Mouse (Mus musculus): ENCODE measurements around the gene Pf4.

Gene Pf4

GRCm38 (mm10) chr5:90771880-90772653, at the start of gene Pf4:
TSS of gene Pf4 (plus strand) at chr5:90772435.
- DNase-seq (ENCODE audit: low spot score in 2 of 2), result no peak

DNA sequence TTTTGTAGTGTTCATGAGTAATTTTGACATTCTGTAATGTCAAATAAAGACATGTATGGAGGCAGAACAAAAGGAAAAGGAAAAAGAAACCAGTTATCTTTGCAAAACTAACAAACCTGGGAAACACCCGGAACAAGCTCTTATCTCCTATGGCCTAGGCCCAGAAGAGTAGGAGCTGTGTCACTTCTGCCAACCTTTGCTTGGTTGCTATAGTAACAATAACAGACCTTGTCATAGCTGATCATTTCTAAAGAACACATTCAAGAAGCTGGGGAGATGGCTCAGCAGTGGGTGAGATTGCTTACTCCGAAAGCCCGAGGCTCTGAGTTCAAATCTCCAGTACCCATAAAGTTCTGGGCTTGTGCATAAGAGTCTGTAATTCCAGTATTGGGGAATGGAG, 49.6 kb upstream of the Pf4 start:
- DNase-seq (ENCODE audit: low spot score in 2 of 2), result no peak

- no peak for DNase-seq (ENCODE audit: low spot score in 2 of 2)
Observed at GRCm38 (mm10) chr5:90728254-90728653, 44.0 kb upstream of the Pf4 start.

DNA sequence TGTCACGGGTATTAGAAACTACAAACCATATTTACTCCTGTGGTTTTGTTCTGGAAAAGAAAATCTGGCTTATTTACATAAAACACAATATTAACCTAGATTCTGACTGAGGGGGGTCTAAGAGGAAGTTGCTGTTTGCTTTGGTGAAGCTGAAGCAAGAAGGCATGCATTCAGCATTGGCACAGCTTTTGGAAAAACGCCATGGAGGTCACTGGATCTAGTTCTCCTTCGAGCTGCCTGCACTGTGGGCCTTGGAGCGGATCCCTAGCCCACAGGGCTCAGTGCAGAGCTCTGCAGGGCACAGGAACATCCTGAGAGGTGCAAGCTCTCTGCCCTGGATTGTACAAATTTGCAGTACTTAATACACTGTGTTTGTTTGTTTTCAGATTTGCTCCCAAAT, 40.8 kb upstream of the Pf4 start:
- no peak for DNase-seq (ENCODE audit: low spot score in 2 of 2)

DNA sequence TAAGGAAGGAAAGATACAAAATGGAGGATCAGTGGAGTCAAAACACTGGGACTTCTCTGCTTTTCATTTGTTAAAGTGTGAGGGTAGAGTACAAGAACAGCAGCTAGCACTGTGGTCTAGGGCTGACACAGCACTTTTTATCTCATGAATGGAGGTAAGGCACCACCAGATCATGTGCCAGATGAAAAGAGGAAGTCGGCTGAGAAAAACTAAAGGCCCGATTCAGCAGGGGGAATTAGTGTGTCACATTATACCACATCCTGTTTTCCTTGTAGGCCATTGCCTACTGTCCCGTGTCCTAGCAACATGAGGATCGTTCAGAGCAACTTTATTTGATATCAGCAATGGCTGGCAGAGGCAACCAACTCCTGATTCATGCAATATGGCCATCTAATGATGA, 30.2 kb upstream of the Pf4 start:
- DNase-seq (ENCODE audit: low spot score in 2 of 2), result peak; percentile 47 to 59

- DNase-seq (ENCODE audit: low spot score in 2 of 2), result no peak
Observed at GRCm38 (mm10) chr5:90753934-90754333, 18.3 kb upstream of the Pf4 start.

DNA sequence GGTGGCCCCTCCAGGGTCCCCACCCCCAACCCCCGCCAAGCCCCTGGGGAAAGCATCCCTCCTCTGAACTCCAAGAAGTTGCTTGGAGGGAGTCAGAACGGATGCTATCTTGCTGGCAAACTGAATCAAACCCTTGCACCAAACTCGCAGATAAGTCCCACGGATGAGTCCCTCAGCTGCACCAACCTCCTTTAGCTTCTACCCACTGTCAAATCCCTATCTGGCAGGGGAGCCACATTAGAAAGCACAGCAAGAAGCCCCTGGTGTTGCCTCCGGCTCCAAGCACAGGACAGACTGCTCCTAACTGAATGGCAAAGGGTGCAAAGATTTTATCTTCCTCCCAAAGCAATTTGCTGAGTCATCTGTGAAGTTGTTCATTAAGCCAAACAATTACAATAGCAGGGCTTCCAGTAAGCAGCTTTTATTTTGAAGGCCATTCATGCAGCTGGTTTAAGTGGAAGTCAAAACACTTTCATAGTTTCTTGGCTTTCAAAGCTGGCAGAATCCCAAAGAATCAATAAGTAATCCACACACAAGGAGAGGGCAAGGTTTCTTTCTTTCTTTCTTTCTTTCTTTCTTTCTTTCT, 14.1 kb upstream of the Pf4 start:
- no peak for DNase-seq (ENCODE audit: low spot score in 2 of 2)

DNA sequence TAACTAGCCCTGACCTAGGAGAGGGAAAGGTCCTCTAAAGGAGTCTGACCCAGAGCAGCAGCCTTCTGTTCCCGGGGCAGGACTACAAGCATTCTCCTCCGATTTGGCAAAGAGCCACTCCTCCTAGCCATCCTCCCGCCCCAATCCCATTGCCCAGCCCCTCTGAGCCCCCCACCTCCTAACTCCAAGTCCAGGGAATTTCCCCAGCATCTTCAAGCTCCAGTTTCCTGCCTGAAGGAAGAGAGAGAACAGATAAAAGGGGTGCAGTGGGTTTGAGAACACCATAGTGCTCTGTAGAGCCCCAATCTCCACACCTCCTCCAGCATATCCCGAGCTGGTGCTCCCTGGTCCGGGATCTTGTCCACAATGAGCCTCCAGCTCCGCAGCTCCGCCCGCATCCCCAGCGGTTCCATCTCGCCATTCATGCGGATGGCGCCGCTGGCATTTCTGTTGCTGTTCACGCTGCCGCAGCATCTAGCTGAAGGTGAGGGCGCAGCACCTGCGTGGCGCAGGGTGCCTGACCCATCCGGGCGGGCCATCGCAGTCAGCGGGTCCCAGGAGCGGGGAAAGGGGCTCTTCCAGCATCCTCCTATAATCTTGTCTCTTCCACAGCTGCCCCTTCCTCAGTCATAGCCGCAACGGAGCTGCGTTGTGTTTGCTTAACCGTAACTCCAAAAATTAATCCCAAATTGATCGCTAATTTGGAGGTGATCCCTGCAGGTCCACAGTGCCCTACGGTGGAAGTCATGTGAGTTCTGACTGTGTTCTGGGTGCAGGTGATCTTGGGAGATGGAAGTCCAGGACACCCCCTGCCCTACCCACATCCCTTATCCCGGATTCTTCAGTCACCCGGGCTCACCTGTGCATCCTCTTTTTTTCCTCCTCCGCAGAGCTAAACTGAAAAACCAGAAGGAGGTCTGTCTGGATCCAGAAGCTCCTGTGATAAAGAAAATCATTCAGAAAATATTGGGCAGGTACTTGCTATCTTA, 12.9 kb upstream of the Pf4 start, which contains the start of gene Cxcl5:
Gene Cxcl5, plus strand, starts transcription at position 284 of the 989 bp plus-strand sequence.
- no peak for DNase-seq (ENCODE audit: low spot score in 2 of 2)

DNA sequence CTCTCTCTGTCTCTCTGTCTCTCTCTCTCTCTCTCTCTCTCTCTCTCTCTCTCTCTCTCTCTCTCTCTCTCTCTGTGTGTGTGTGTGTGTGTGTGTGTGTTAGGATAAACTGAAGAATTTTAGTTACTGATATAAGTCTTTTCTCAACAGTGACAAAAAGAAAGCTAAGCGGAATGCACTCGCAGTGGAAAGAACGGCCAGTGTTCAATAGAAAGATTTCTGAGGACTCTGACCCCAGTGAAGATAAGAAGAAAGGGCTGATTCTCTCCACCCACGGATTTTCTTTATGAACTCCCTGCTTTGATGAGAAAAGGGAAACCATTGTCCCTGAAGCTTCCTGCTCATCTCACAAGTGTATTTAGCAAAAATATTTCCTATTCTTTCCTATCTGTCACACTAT, 11.9 kb upstream of the Pf4 start:
- no peak for DNase-seq (ENCODE audit: low spot score in 2 of 2)

DNA sequence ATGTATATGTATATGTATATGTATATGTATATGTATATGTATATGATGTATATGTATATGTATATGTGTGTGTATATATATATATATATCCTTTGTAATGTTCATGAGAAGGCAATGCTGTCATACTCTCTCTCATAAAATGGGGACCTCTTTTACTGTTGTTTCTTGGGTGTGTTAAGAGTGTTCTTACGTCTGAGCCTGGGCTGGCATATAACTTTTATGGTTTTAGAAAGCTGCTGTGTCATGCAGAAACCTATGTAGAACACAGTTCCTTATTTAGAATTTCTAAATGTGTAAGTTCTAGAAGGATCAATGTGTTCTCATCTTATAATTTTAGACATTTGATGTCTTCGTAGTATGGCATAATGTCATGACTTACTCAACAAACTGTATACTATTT, 11.4 kb upstream of the Pf4 start:
- DNase-seq (ENCODE audit: low spot score in 2 of 2), result no peak

DNA sequence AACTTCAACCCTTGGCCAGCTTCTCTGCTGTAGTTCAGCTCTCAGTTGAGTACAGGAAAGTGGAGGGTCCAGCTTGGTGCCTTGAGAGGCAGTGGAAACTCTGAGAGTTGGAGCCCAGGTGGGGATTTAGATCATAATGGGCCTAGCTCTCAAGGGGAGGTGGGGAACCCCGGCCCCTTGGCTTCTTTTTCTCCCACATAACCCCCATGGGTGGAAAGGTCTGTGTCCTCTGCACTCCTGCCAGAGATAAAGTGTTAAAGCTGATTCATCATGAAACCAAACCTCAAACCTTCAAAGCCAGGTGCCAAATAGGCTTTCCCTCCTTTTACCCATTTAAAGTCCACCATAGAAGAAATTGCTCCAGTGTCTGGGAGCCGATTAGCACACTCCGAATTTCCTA, 10.4 kb upstream of the Pf4 start:
- DNase-seq (ENCODE audit: low spot score in 2 of 2), result no peak

GRCm38 (mm10) chr5:90763912-90764665, 8.1 kb upstream of the Pf4 start:
- DNase-seq (ENCODE audit: low spot score in 2 of 2), result no peak

- no peak for DNase-seq (ENCODE audit: low spot score in 2 of 2)
Observed at GRCm38 (mm10) chr5:90765821-90766606, 6.2 kb upstream of the Pf4 start.

DNA sequence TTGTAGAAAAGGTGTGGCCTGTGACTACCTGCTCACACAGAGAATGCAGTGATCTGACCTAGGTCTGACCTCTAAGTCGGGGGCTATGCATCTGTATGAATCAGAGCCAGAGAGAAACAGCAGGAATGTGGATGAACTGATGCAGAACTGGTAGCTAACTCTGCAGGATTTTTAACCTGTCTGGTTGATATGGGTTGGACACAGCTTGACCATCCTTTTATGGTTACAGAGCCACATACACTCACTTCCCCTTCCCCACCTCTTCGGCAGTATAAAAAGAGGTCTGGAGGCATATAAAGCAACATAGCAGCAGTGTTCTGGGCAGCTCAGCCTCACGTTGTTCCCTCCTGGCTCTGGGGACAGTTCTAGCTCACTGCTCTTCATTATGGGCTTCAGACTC, 4.0 kb upstream of the Pf4 start, which contains the start of gene Ppbp:
Gene Ppbp, plus strand, starts transcription at position 301 of the 400 bp plus-strand sequence.
- no peak for DNase-seq (ENCODE audit: low spot score in 2 of 2)

- DNase-seq (ENCODE audit: low spot score in 2 of 2), result no peak
Observed at GRCm38 (mm10) chr5:90771369-90771768, 866 bp upstream of the Pf4 start.

DNA sequence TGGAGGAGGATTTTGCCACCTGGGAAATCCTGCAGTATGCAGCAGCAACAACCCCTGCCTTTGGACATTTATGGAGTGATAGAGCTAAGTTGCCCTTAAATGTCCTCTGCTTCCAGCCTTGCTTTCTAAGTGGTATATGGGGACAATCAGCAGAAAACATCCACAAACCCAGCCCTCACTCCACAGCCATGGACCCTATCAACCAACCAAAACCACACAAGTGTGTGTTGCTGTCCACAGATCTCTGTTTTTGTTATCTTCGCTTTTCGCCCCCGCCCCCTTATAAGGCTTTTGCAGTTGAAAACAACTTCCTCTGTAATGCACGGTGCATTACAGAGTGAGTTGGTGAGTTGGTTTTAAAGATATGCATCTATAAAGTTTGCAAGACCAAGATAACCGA, 3.3 kb downstream of the Pf4 start:
- DNase-seq (ENCODE audit: low spot score in 2 of 2), result no peak

GRCm38 (mm10) chr5:90777621-90778020, 5.4 kb downstream of the Pf4 start:
- no peak for DNase-seq (ENCODE audit: low spot score in 2 of 2)

DNA sequence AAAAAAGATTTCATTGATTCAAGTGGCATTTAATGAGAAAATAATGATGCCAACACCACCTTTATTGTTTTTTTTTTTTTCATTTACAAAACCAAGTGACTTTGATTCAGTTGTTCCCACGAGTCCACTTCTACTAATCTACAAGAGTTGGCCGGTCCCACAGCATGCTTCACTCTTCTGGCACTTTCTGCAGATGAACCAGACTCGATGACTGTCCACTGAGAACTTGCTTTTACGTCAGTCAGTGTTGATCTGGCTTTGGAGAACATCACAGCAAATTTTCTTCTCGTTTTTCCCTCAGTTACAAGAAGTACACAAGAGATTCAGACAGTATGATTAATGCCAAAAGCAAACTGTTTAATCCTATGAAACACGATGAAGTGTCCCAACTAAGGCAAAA, 6.6 kb downstream of the Pf4 start:
- DNase-seq (ENCODE audit: low spot score in 2 of 2), result no peak

- DNase-seq (ENCODE audit: low spot score in 2 of 2), result no peak
Observed at GRCm38 (mm10) chr5:90783697-90784096, 11.5 kb downstream of the Pf4 start.
